Mouse (Mus musculus) heart, adult 2 months (tissue): ENCODE results near the gene Kyat1.

ENCODE experiments used
- CTCF ChIP-seq: fragments of 200-600 bp; IDR thresholded peaks from 2 replicates; pipeline ENCODE4 v1.8.1; 2022; ENCODE audit warnings: antibody characterized with exemption, mild to moderate bottlenecking, moderate library complexity
- POLR2A ChIP-seq: fragments of 200-500 bp; IDR thresholded peaks from 2 replicates; pipeline ENCODE4 v1.6.1; 2011; ENCODE audit warnings: mild to moderate bottlenecking, low read depth, low read length, control low read depth; ENCODE audit not compliant: insufficient read depth

DNA sequence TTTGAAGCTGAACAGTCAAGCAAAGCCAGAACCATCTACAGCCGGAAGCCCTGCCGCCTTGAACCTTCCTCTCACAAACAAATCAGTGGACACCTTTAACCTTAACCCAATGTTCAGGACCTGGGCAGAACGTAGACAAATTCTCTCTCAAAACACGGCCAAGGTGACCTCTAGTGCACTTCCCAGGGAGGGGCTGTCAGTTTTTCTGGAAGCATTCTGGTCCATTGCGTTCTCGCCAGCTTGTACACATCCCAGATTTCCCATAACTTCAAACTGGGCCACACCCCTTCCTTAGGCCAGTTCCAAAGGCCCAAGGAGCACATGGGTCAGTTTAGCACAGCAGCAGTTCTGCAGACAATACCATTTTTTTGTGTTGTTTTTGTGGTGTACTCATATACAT lies 9.8 kb upstream of the Kyat1 start:
- TF ChIP-seq CTCF: no peak
- TF ChIP-seq POLR2A: no peak
